Mouse (Mus musculus): ENCODE measurements around the gene Trpm8. TPM values are rescaled to one million over a fixed set of nuclear protein-coding genes. Genes with fewer than 3 reads are reported as not detected.

Gene Trpm8
- polyA plus RNA-seq, 1 experiment from 2014 or later = 0.17 TPM

DNA sequence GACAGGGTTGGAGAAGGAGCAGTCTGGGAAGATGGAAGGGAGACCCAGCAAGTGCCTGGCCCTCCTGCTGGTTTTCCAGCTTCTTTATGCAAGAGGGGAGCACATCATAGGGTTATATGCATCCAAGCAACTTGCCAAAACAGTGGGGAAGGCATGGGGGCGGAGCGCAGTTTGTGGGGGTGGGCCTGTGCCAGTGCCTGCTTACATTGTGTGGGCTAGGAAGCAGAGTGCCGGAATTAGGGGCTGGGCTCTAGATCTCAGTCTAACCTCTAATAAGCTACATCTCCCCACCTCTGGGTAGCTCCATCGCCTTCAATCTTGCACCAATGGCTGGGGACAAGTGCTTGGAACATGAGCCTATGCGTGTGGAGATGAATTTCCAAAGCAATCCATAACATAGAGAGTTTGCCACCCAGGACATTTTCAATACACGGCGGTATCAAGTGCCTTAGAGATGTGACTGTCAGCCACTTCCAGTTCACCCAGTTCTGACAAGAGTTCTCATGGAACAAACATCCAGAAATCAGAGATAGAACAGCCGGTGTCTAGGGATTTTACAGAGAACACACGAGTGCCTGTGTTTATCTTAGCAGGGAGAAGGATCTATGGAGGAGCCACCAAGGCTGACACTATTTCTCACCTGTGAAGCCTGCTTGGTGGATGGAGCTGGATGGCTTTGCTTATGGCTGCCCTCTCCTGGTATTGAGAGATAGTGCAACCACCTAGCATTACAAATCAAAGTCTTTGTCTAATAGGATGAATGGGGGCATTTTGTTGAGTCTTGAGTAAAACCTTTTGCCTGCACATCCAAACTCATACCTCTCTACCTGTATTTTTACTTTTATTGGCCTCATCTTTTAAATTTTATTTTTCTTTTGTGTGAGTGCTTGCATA is 23.9 kb downstream of the Trpm8 start:
- peak; percentile 25 for DNase-seq (ENCODE audit: low spot score)
- 71% methylated on average over 9 of the region's 9 CpGs for WGBS

DNA sequence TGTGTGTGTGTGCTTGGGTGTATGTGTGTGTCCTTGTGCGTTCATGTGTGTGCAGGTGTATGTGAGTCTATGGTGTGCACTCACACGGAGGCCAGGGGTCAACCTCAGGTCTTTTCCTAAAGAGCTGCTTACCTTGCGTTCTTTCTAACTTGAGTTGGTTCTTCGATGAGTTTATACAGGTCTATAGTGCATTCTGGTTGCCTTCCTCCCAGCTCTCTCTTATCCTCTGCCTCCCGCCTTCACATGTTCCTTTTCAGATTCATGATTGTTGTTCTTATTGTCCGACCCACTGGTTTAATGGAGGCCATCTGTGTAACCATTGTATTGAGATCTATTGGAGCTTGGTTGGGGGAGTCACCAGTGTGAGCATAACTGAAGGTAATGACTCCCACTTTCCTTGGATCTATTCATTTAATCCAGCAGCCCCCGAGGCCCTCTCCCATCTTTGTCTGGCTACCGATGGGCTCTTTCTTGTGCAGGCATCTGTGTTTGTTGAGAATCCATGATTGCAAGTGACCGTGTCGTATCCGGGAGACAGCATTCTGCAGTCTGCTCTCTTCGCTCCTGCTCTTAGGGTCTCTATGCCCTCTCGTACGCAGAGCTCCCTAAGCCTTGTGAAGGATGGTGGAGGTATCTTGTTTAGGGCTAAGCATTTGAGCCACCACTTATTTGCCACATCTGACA is 24.7 kb downstream of the Trpm8 start:
- no peak for DNase-seq (ENCODE audit: low spot score)
- Histone ChIP-seq H3K9me3 (ENCODE audit: control insufficient read depth, low read length) (peaks cover 96% of the 10 kb centered on the region), H3K4me2 (replicated peaks) (no peak overlapping the region), H3K9ac (no peak overlapping the region), H3K27ac (no peak overlapping the region), H3K27me3 (ENCODE audit: control insufficient read depth, insufficient read depth, low read length) (no peaks in the 10 kb centered on the region), H3K4me1 (replicated peaks; ENCODE audit: control insufficient read depth, insufficient read depth, low read length) (no peaks in the 10 kb centered on the region), H3K36me3 (replicated peaks; ENCODE audit: control insufficient read depth, insufficient read depth) (no peaks in the 10 kb centered on the region), H3K4me3 (replicated peaks; ENCODE audit: low read length) (no peak overlapping the region)
- 63% methylated on average over 14 of the region's 14 CpGs for WGBS
- 0 out of 2 replicates have a peak, but pooled peaks have one; percentile 6 for ATAC-seq (ENCODE audit: low FRiP score)

More for the DNA sequence above, 23.9 kb downstream of the Trpm8 start:
- Histone ChIP-seq H3K4me3 (replicated peaks; ENCODE audit: low read length) (no peak overlapping the region), H3K27ac (no peak overlapping the region), H3K9me3 (ENCODE audit: control insufficient read depth, low read length) (peaks cover 95% of the 10 kb centered on the region), H3K9ac (no peak overlapping the region), H3K27me3 (ENCODE audit: control insufficient read depth, insufficient read depth, low read length) (no peaks in the 10 kb centered on the region), H3K4me1 (replicated peaks; ENCODE audit: control insufficient read depth, insufficient read depth, low read length) (no peaks in the 10 kb centered on the region), H3K36me3 (replicated peaks; ENCODE audit: control insufficient read depth, insufficient read depth) (no peaks in the 10 kb centered on the region), H3K4me2 (replicated peaks) (no peak overlapping the region)
- peak; percentile 9; the same call in 1 of the 2 replicates for ATAC-seq (ENCODE audit: low FRiP score)

DNA sequence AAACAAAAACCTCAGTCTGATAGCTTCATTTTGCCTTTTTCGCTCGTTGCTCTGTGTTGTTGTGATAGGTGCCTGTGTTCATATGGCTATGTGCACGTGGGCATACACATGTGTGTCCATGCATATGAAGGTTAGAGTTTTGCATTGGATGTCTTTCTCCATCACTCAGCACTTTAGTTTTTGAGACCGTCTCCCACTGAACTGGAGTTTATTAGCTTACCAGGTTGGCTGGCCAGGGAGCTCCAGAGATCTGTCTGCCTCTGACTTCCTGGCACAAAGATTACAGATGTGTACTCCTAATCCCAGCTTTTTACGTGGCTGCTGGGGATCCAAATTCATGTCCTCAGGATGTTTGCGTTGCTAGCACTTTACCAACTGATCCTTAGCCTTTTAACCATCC is 26.3 kb downstream of the Trpm8 start:
- DNase-seq (ENCODE audit: low spot score) (peak; percentile 29), ATAC-seq (ENCODE audit: low FRiP score) (no peak)
- WGBS = 64% methylated on average over 6 of the region's 6 CpGs
- Histone ChIP-seq H3K4me1 (replicated peaks; ENCODE audit: control insufficient read depth, insufficient read depth, low read length) (no peaks in the 10 kb centered on the region), H3K9ac (no peak overlapping the region), H3K4me2 (replicated peaks) (no peak overlapping the region), H3K27ac (no peak overlapping the region), H3K27me3 (ENCODE audit: control insufficient read depth, insufficient read depth, low read length) (no peaks in the 10 kb centered on the region), H3K4me3 (replicated peaks; ENCODE audit: low read length) (no peak overlapping the region), H3K36me3 (replicated peaks; ENCODE audit: control insufficient read depth, insufficient read depth) (no peaks in the 10 kb centered on the region), H3K9me3 (ENCODE audit: control insufficient read depth, low read length) (peaks cover 96% of the 10 kb centered on the region)

DNA sequence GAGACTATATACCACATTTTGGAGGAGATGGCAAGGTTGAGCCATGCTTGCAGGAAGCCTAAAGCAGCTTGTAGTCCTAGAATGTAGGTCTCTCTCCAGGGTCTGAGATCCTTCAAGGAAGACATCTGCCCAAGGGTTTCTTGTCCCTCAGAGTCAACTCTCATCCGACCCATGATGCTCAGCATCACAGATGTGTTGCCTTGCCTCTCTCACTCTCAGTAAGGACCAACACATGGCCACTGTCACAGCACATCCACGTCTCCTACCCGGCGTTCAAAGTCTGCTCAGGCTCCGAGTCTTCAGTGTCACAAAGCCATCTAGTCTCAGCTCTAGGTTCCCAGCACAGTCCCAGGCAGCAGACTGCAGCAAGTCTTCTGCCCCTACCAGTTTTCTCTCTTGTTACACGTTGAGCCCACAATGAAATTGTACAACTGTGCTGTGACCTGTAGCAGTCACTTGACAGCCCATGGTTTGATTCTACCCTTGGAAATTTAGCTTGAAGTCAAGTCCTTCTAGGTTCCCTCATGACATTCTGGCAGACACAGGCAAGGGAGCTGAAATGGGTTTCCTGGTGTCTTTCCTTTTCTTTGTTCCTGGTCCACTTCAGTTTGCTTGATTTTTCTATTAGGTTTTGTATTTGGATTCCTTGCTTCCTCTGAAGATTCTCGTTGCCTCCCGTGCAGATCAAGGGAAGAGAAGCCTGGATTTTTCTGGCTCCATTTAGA is 27.0 kb downstream of the Trpm8 start:
- no peak overlapping the region for H3K9ac ChIP-seq
- no peak overlapping the region for H3K27ac ChIP-seq
- H3K36me3 ChIP-seq (replicated peaks; ENCODE audit: control insufficient read depth, insufficient read depth) = no peaks in the 10 kb centered on the region
- no peaks in the 10 kb centered on the region for H3K4me1 ChIP-seq (replicated peaks; ENCODE audit: control insufficient read depth, insufficient read depth, low read length)
- no peak for DNase-seq (ENCODE audit: low spot score)
- no peak overlapping the region for H3K4me3 ChIP-seq (replicated peaks; ENCODE audit: low read length)
- no peak for ATAC-seq (ENCODE audit: low FRiP score)
- WGBS = 62% methylated on average over 8 of the region's 8 CpGs
- no peak overlapping the region for H3K4me2 ChIP-seq (replicated peaks)
- H3K27me3 ChIP-seq (ENCODE audit: control insufficient read depth, insufficient read depth, low read length) = no peaks in the 10 kb centered on the region
- H3K9me3 ChIP-seq (ENCODE audit: control insufficient read depth, low read length) = peaks cover 97% of the 10 kb centered on the region

DNA sequence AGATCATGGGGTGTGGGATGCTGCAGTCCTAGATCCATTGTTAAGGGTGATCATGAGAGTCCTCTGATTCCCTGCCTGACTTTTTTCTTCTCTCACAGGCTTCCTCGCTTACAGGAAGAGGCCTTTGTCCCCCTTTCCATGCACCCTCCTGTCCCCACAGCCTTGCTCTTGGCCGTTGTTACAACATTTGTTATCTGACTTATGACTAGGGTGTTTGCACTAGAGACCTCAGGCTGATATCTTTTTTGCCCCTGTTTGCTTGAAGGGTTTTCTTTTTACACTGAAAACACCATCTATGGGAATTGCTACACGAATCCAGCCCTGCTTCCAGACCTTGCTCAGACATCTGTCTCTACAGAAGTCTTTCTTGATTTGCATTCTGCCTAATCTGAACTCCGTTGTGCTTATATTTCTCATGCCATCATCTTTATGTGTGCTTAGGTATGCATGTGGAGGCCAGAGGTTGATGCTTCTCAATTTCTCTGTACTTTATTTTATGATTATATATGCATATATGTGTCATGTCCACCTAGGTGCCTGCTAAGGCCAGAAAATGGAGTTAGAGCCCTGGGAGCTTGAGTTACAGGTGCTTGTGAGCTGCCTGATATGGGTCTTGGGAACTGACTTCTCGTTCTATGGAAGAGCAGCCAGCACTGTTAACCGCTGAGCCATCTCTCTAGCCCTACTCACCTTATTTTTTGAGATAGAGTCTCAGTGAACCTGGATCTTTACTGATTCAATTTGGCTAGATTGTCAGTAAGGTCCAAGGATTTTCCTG is 27.7 kb downstream of the Trpm8 start:
- 50% methylated on average over 6 of the region's 6 CpGs for WGBS
- Histone ChIP-seq H3K36me3 (replicated peaks; ENCODE audit: control insufficient read depth, insufficient read depth) (no peaks in the 10 kb centered on the region), H3K4me2 (replicated peaks) (no peak overlapping the region), H3K4me3 (replicated peaks; ENCODE audit: low read length) (no peak overlapping the region), H3K9ac (no peak overlapping the region), H3K27me3 (ENCODE audit: control insufficient read depth, insufficient read depth, low read length) (no peaks in the 10 kb centered on the region), H3K4me1 (replicated peaks; ENCODE audit: control insufficient read depth, insufficient read depth, low read length) (no peaks in the 10 kb centered on the region), H3K27ac (no peak overlapping the region), H3K9me3 (ENCODE audit: control insufficient read depth, low read length) (peaks cover 97% of the 10 kb centered on the region)
- no peak for DNase-seq (ENCODE audit: low spot score)
- no peak for ATAC-seq (ENCODE audit: low FRiP score)

DNA sequence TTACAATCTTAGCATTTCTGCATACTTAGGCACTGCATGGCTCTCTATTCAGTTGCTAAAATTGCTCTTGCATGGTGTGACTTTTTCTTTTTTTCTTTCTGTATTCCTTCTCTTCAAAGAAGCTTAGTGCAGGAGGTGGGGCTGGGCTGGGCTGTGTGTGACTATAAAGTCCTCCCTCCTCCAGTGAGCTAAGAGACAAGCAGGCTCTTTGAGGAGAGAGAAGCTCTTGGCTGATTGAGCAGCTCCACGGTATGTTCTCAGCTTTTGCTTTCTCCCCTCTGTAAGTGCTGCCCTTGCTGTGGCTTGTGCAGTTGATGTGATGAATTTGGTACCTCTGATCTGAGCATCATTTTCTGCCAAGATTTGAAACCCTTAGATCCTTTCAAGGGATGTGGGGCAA is 29.1 kb downstream of the Trpm8 start:
- DNase-seq (ENCODE audit: low spot score) = no peak
- Histone ChIP-seq H3K9me3 (ENCODE audit: control insufficient read depth, low read length) (peaks cover 89% of the 10 kb centered on the region), H3K27ac (no peak overlapping the region), H3K4me3 (replicated peaks; ENCODE audit: low read length) (no peak overlapping the region), H3K4me2 (replicated peaks) (no peak overlapping the region), H3K9ac (no peak overlapping the region), H3K4me1 (replicated peaks; ENCODE audit: control insufficient read depth, insufficient read depth, low read length) (no peaks in the 10 kb centered on the region), H3K27me3 (ENCODE audit: control insufficient read depth, insufficient read depth, low read length) (no peaks in the 10 kb centered on the region), H3K36me3 (replicated peaks; ENCODE audit: control insufficient read depth, insufficient read depth) (no peaks in the 10 kb centered on the region)
- no peak for ATAC-seq (ENCODE audit: low FRiP score)
- 66% methylated on average over 1 of the region's 1 CpGs for WGBS

DNA sequence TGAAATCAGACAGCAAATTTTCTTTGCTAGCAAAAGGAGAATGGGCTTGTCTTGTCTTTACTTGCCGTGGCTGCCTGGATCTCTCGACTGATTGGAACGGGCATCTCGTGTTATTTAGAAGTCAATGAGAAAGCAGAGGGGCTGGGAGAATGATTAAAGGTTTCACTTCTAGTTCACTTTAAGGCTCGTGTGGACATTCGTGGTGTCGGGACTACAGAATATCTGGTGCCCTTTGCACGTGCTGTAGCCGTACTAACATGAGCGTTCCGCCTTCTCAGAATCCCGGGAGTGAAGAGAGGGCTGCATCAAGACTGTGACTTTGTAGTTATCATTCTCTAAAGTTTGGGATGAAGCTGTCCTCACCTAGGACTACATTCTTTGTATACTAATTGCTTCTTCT is 29.7 kb downstream of the Trpm8 start:
- H3K27me3 ChIP-seq (ENCODE audit: control insufficient read depth, insufficient read depth, low read length) = no peaks in the 10 kb centered on the region
- no peak overlapping the region for H3K4me2 ChIP-seq (replicated peaks)
- H3K4me1 ChIP-seq (replicated peaks; ENCODE audit: control insufficient read depth, insufficient read depth, low read length) = no peaks in the 10 kb centered on the region
- H3K9me3 ChIP-seq (ENCODE audit: control insufficient read depth, low read length) = peaks cover 83% of the 10 kb centered on the region
- H3K4me3 ChIP-seq (replicated peaks; ENCODE audit: low read length) = no peak overlapping the region
- H3K27ac ChIP-seq = no peak overlapping the region
- ATAC-seq (ENCODE audit: low FRiP score) (no peak), DNase-seq (ENCODE audit: low spot score) (no peak)
- H3K36me3 ChIP-seq (replicated peaks; ENCODE audit: control insufficient read depth, insufficient read depth) = no peaks in the 10 kb centered on the region
- no peak overlapping the region for H3K9ac ChIP-seq
- WGBS = 67% methylated on average over 12 of the region's 12 CpGs

DNA sequence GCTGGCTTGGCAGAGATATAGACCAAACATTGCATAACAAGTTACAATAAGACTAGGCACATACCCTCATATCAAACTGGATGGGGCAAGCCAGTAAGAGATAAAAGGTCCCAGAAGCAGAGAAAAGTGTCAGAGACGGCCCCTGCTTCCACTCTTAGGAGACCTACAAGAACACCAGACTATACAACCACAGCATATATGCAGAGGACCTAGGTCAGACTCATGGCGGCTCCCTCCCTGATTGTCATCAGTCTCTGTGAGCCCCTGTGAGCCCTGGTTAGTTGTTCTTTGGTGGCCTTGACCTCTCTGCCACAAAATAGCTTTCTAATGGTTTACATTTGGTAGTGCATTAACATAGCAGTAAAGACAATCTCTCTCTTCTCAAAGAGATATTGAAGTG is 31.6 kb downstream of the Trpm8 start:
- Histone ChIP-seq H3K4me2 (replicated peaks) (no peak overlapping the region), H3K27ac (no peak overlapping the region), H3K36me3 (replicated peaks; ENCODE audit: control insufficient read depth, insufficient read depth) (no peaks in the 10 kb centered on the region), H3K4me1 (replicated peaks; ENCODE audit: control insufficient read depth, insufficient read depth, low read length) (no peaks in the 10 kb centered on the region), H3K9me3 (ENCODE audit: control insufficient read depth, low read length) (peaks cover 67% of the 10 kb centered on the region), H3K9ac (no peak overlapping the region), H3K27me3 (ENCODE audit: control insufficient read depth, insufficient read depth, low read length) (no peaks in the 10 kb centered on the region), H3K4me3 (replicated peaks; ENCODE audit: low read length) (no peak overlapping the region)
- no peak for DNase-seq (ENCODE audit: low spot score)
- no peak for ATAC-seq (ENCODE audit: low FRiP score)
- WGBS = 54% methylated on average over 2 of the region's 2 CpGs
